Mouse (Mus musculus) frontal cortex, postnatal 36 days (tissue): ENCODE measurements around the gene Txndc15.
A peak's percentile ranks its signal among the peaks of the same experiment; 100 is the strongest.
"Not testable (repeated sequence)": the region's sequence is repeated elsewhere in the genome, so short reads cannot be mapped to it uniquely, and the experiment has no call there.

Experiments
- DNase-seq, 2 experiments: peaks; one replicate each; pipeline ENCODE4 v3.0.0; 2022; ENCODE audit warnings: low spot score in 2 of 2

The Txndc15 gene

GRCm38 (mm10) chr13:55714501-55715166, at the start of gene Txndc15:
Gene Txndc15 (plus strand): TSS chr13:55714650.
- peak; percentile 88 to 89 for DNase-seq

GRCm38 (mm10) chr13:55668550-55668949, 45.9 kb upstream of the Txndc15 start:
- no peak for DNase-seq

- no peak for DNase-seq
Observed at GRCm38 (mm10) chr13:55672711-55673110, 41.7 kb upstream of the Txndc15 start.

GRCm38 (mm10) chr13:55677364-55677763, 37.1 kb upstream of the Txndc15 start:
- no peak for DNase-seq

- DNase-seq: no peak
Observed at GRCm38 (mm10) chr13:55682201-55682600, 32.2 kb upstream of the Txndc15 start.

- no peak for DNase-seq
Observed at GRCm38 (mm10) chr13:55683581-55683980, 30.9 kb upstream of the Txndc15 start.

- DNase-seq: no peak
Observed at GRCm38 (mm10) chr13:55686107-55686633, 28.3 kb upstream of the Txndc15 start.

GRCm38 (mm10) chr13:55687927-55688602, 26.4 kb upstream of the Txndc15 start:
- DNase-seq: no peak

- DNase-seq: peak; percentile 86 to 90
Observed at GRCm38 (mm10) chr13:55692535-55693242, 21.8 kb upstream of the Txndc15 start, which contains the start of gene B230219D22Rik. Gene B230219D22Rik (plus strand): TSS chr13:55693124.

- DNase-seq: peak in 1 of 2 experiments; percentile 26
Observed at GRCm38 (mm10) chr13:55693243-55693721, 21.2 kb upstream of the Txndc15 start.

- no peak for DNase-seq
Observed at GRCm38 (mm10) chr13:55694110-55694509, 20.3 kb upstream of the Txndc15 start.

GRCm38 (mm10) chr13:55695989-55696388, 18.5 kb upstream of the Txndc15 start:
- DNase-seq: not testable (repeated sequence)

- DNase-seq: no peak
Observed at GRCm38 (mm10) chr13:55704301-55704700, 10.1 kb upstream of the Txndc15 start.

- DNase-seq: no peak
Observed at GRCm38 (mm10) chr13:55712846-55713245, 1.6 kb upstream of the Txndc15 start.

- DNase-seq: no peak
Observed at GRCm38 (mm10) chr13:55715167-55715512, 690 bp downstream of the Txndc15 start.

- DNase-seq: no peak
Observed at GRCm38 (mm10) chr13:55715908-55716510, 1.6 kb downstream of the Txndc15 start.

GRCm38 (mm10) chr13:55721516-55721915, 7.1 kb downstream of the Txndc15 start:
- DNase-seq: no peak

GRCm38 (mm10) chr13:55721995-55722394, 7.5 kb downstream of the Txndc15 start:
- DNase-seq: no peak

GRCm38 (mm10) chr13:55726598-55727119, 12.2 kb downstream of the Txndc15 start:
- DNase-seq: no peak

- DNase-seq: peak; percentile 78 to 82
Observed at GRCm38 (mm10) chr13:55727120-55727838, 12.8 kb downstream of the Txndc15 start, which contains the start of gene Pcbd2. Gene Pcbd2 (plus strand): TSS chr13:55727368.

- peak; percentile 55 to 70 for DNase-seq
Observed at GRCm38 (mm10) chr13:55727839-55728238, 13.4 kb downstream of the Txndc15 start.
